Mouse (Mus musculus) liver, adult 2 months (tissue): ENCODE measurements at regions not wholly inside any gene's neighbourhood (a gene's known extent, or its start where the extent isn't known, plus 50 kb on each side); places are given as distances from the start of the nearest gene placed in this dataset.

ENCODE experiments used
- DNase-seq: peaks from one replicate; pipeline ENCODE4 v3.0.0-alpha.2; 2011; ENCODE audit warnings: low read depth, low spot score; ENCODE audit errors: extremely low read depth
- H3K27ac ChIP-seq: fragments of 200-500 bp; replicated peaks from 2 replicates; pipeline ENCODE4 v1.5.1; 2012; ENCODE audit warnings: low read depth, mild to moderate bottlenecking, control low read depth, inconsistent platforms, low read length; ENCODE audit not compliant: insufficient read depth
- H3K27me3 ChIP-seq: fragments of 200-500 bp; 2 replicates; pipeline ENCODE4 v1.6.1; 2012; ENCODE audit warnings: mild to moderate bottlenecking, moderate library complexity, low read length, inconsistent platforms; ENCODE audit not compliant: control insufficient read depth, insufficient read depth
- H3K36me3 ChIP-seq: fragments of 200-500 bp; 2 replicates; pipeline ENCODE4 v1.6.1; 2012; ENCODE audit warnings: low read length, inconsistent platforms; ENCODE audit not compliant: control insufficient read depth, insufficient read depth
- H3K4me1 ChIP-seq: fragments of 200-500 bp; 2 replicates; pipeline ENCODE4 v1.6.1; 2011; ENCODE audit warnings: low read length; ENCODE audit not compliant: control insufficient read depth, insufficient read depth
- H3K4me3 ChIP-seq: fragments of 200-500 bp; 2 replicates; pipeline ENCODE4 v1.5.1; 2011; ENCODE audit warnings: low read depth, mild to moderate bottlenecking, control low read depth, low read length, moderate library complexity; ENCODE audit not compliant: insufficient read depth
- H3K79me2 ChIP-seq: fragments of 200-500 bp; 2 replicates; pipeline ENCODE4 v1.6.1; 2012; ENCODE audit warnings: inconsistent platforms, mild to moderate bottlenecking, low read length, moderate library complexity; ENCODE audit not compliant: control insufficient read depth, insufficient read depth
- H3K9ac ChIP-seq: fragments of 200-500 bp; 2 replicates; pipeline ENCODE4 v1.6.1; 2012; ENCODE audit warnings: low read depth, mild to moderate bottlenecking, control low read depth, inconsistent platforms, low read length
- CTCF ChIP-seq: fragments of 200-500 bp; IDR thresholded peaks from 2 replicates; pipeline ENCODE4 v1.5.1; 2011; ENCODE audit warnings: low read depth, low read length, control low read depth
- POLR2A ChIP-seq: fragments of 200-500 bp; IDR thresholded peaks from 2 replicates; pipeline ENCODE4 v1.6.1; 2011; ENCODE audit warnings: low read length, control low read depth; ENCODE audit not compliant: insufficient read depth; ENCODE audit errors: extremely low read depth
- whole genome bisulfite sequencing: fragments of 180-500 bp; shearing (Covaris S2); methylation state at CpG from one replicate; pipeline ENCODE4 v1.1.7; 2018; 5-methylcytosine and 5-hydroxymethylcytosine counted together

DNA sequence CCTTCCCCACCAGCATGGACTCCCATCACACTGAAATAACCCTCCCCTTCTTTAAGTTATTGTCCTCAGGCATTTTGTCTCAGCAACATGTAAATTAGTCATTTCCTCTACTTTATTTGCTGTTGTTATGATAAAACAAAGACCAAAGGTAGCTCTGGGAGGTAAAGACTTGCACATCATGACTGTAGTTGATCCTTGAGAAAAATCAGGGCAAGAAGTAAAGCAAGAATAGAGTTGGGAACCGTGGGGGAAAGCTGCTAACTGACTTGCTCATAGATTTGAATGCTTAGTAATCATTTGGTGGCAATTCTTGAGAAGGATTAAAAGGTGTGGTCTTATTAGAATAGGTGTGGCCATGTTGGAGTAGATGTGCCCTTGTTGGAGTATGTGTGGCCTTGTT lies 473.8 kb upstream of the Nrp1 start:
- no peaks in the 10 kb centered on the region for H3K79me2 ChIP-seq
- DNase-seq: no peak
- H3K9ac ChIP-seq: no peak overlapping the region
- no peak overlapping the region for H3K27ac ChIP-seq
- no peaks in the 10 kb centered on the region for H3K27me3 ChIP-seq
- no peak overlapping the region for H3K4me3 ChIP-seq
- 71% methylated on average over 1 of the region's 1 CpGs for WGBS
- no peaks in the 10 kb centered on the region for H3K36me3 ChIP-seq
- no peak for TF ChIP-seq CTCF
- TF ChIP-seq POLR2A: no peak
- H3K4me1 ChIP-seq: no peaks in the 10 kb centered on the region

DNA sequence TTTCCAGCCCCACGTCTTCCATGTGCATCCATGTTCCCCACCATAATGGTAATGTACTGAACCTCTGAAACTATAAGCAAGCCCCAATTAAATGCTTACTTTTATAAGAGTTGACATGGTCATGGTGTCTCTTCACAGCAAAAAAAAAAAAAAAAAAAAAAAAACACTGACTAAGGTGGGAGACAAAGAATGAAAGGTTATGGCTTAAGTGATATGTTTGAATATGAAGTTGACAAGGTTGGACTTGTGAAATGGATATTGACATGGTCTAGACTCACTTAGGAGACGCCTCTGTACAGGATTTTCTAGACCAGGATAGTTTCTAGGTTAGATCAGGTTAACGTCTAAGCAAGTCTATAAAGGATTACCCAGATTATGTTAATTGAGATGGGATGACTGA lies 473.2 kb upstream of the Nrp1 start:
- H3K4me1 ChIP-seq: no peaks in the 10 kb centered on the region
- no peak overlapping the region for H3K27ac ChIP-seq
- TF ChIP-seq POLR2A (no peak), CTCF (no peak)
- WGBS: 89% methylated on average over 3 of the region's 3 CpGs
- DNase-seq: no peak
- H3K27me3 ChIP-seq: no peaks in the 10 kb centered on the region
- H3K36me3 ChIP-seq: no peaks in the 10 kb centered on the region
- no peak overlapping the region for H3K4me3 ChIP-seq
- no peak overlapping the region for H3K9ac ChIP-seq
- no peaks in the 10 kb centered on the region for H3K79me2 ChIP-seq

GRCm38 (mm10) chr8:127885831-127886230 lies 472.6 kb upstream of the Nrp1 start:
- Histone ChIP-seq H3K9ac (no peak overlapping the region), H3K4me1 (no peaks in the 10 kb centered on the region), H3K79me2 (no peaks in the 10 kb centered on the region), H3K27ac (no peak overlapping the region), H3K4me3 (no peak overlapping the region), H3K27me3 (no peaks in the 10 kb centered on the region), H3K36me3 (no peaks in the 10 kb centered on the region)
- 74% methylated on average over 3 of the region's 3 CpGs for WGBS
- DNase-seq: no peak
- no peak for TF ChIP-seq CTCF

GRCm38 (mm10) chr8:127890729-127891128 lies 467.7 kb upstream of the Nrp1 start:
- no peak overlapping the region for H3K9ac ChIP-seq
- H3K4me3 ChIP-seq: no peak overlapping the region
- no peaks in the 10 kb centered on the region for H3K27me3 ChIP-seq
- H3K27ac ChIP-seq: no peak overlapping the region
- H3K79me2 ChIP-seq: no peaks in the 10 kb centered on the region
- no peaks in the 10 kb centered on the region for H3K4me1 ChIP-seq
- DNase-seq: no peak
- 89% methylated on average over 6 of the region's 6 CpGs for WGBS
- TF ChIP-seq POLR2A (no peak), CTCF (no peak)
- H3K36me3 ChIP-seq: no peaks in the 10 kb centered on the region

GRCm38 (mm10) chr8:127894284-127894683 lies 464.1 kb upstream of the Nrp1 start:
- no peaks in the 10 kb centered on the region for H3K79me2 ChIP-seq
- no peak overlapping the region for H3K4me3 ChIP-seq
- H3K27me3 ChIP-seq: no peaks in the 10 kb centered on the region
- no peak overlapping the region for H3K27ac ChIP-seq
- no peak for TF ChIP-seq POLR2A
- no peak for TF ChIP-seq CTCF
- H3K36me3 ChIP-seq: no peaks in the 10 kb centered on the region
- peak; percentile 65 for DNase-seq
- no peaks in the 10 kb centered on the region for H3K4me1 ChIP-seq
- H3K9ac ChIP-seq: no peak overlapping the region

GRCm38 (mm10) chr8:127908436-127908835 lies 450.0 kb upstream of the Nrp1 start:
- WGBS: 65% methylated on average over 5 of the region's 5 CpGs
- TF ChIP-seq CTCF: no peak
- no peak for TF ChIP-seq POLR2A
- no peaks in the 10 kb centered on the region for H3K36me3 ChIP-seq
- H3K4me1 ChIP-seq: no peaks in the 10 kb centered on the region
- H3K4me3 ChIP-seq: no peak overlapping the region
- H3K27ac ChIP-seq: no peak overlapping the region
- no peaks in the 10 kb centered on the region for H3K27me3 ChIP-seq
- DNase-seq: peak; percentile 78
- no peak overlapping the region for H3K9ac ChIP-seq
- H3K79me2 ChIP-seq: no peaks in the 10 kb centered on the region
